Mouse (Mus musculus): ENCODE data around the gene Gm28372.

- TF ChIP-seq CTCF (conservative IDR thresholded peaks at IDR 0.05 in 1 of 2, IDR thresholded peaks at IDR 0.05 in 1 of 2; ENCODE audit: low read depth in 2 of 2, low read length in 2 of 2) (no peak), MYC (IDR thresholded peaks at IDR 0.05; ENCODE audit: low read depth, low read length) (no peak), PAX5 (IDR thresholded peaks at IDR 0.05; ENCODE audit: low read length) (no peak), JUN (IDR thresholded peaks at IDR 0.05; ENCODE audit: insufficient read depth, low read depth, low read length) (no peak)
Observed at GRCm38 (mm10) chr2:130439840-130440480, 34.9 kb downstream of the Gm28372 start.

Data from CH12.LX (cell line).